Mouse (Mus musculus): ENCODE results near the gene Siglecg.

DNA sequence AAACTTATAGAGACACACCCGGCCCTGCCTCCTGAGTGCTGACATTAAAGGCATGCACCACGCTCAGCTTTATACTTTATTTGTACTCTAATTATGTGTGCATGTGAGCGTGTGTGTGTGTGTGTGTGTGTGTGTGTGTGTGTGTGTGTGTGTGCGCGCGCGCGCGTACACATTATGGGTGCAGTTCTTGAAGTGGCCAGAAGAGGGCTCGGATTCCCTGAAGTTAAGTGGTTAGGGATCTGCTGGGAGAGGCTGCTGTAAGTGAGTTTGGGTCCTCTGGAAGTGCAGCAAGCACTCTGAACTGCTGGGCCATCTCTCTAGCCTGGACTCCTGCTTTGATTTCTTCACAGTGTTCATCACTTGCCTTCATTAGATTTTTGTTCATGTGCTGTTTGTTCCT is 9.3 kb downstream of the Siglecg start:
- no peak for TF ChIP-seq CTCF (IDR thresholded peaks at IDR 0.05; ENCODE audit: low read depth)
- no peak for TF ChIP-seq EP300 (IDR thresholded peaks at IDR 0.05; ENCODE audit: low read depth)
